Mouse (Mus musculus): ENCODE data around the gene Oasl1. TPM values are rescaled to one million over a fixed set of nuclear protein-coding genes. Genes with fewer than 3 reads are reported as not detected.

Oasl1 gene
- polyA plus RNA-seq, 1 experiment from 2014 or later, result 0.46 TPM

- ATAC-seq (ENCODE audit: insufficient number of reproducible peaks, low FRiP score), result no peak
- Histone ChIP-seq H3K36me3 (peaks cover 48% of the 10 kb centered on the region), H3K4me3 (no peak overlapping the region), H3K9me3 (replicated peaks) (no peaks in the 10 kb centered on the region), H3K4me1 (replicated peaks) (peaks cover 15% of the 10 kb centered on the region; the same call in 1 of the 2 replicates), H3K27ac (ENCODE audit: poor library complexity, severe bottlenecking) (no peak overlapping the region), H3K4me2 (no peak overlapping the region), H3K27me3 (replicated peaks) (no peaks in the 10 kb centered on the region), H3K9ac (no peak overlapping the region)
- WGBS, result 84% methylated on average over 9 of the region's 9 CpGs
Measured at GRCm38 (mm10) chr5:114949812-114950211, 26.8 kb downstream of the Oasl1 start.

GRCm38 (mm10) chr5:114950669-114951068 lies 27.6 kb downstream of the Oasl1 start:
- Histone ChIP-seq H3K9ac (no peak overlapping the region), H3K4me2 (no peak overlapping the region), H3K4me1 (replicated peaks) (peaks cover 15% of the 10 kb centered on the region; the same call in 1 of the 2 replicates), H3K9me3 (replicated peaks) (no peaks in the 10 kb centered on the region), H3K36me3 (peaks cover 44% of the 10 kb centered on the region), H3K27ac (ENCODE audit: poor library complexity, severe bottlenecking) (no peak overlapping the region), H3K4me3 (no peak overlapping the region), H3K27me3 (replicated peaks) (no peaks in the 10 kb centered on the region)
- ATAC-seq (ENCODE audit: insufficient number of reproducible peaks, low FRiP score), result 0 out of 2 replicates have a peak, but pooled peaks have one; percentile 12
- WGBS, result 61% methylated on average over 12 of the region's 12 CpGs

- Histone ChIP-seq H3K4me3 (no peak overlapping the region), H3K36me3 (peaks cover 37% of the 10 kb centered on the region), H3K27ac (ENCODE audit: poor library complexity, severe bottlenecking) (no peak overlapping the region), H3K9me3 (replicated peaks) (no peaks in the 10 kb centered on the region), H3K4me2 (no peak overlapping the region), H3K9ac (no peak overlapping the region), H3K4me1 (replicated peaks) (peaks cover 15% of the 10 kb centered on the region; the same call in 1 of the 2 replicates), H3K27me3 (replicated peaks) (no peaks in the 10 kb centered on the region)
- 79% methylated on average over 21 of the region's 21 CpGs for WGBS
- no peak for ATAC-seq (ENCODE audit: insufficient number of reproducible peaks, low FRiP score)
Measured at GRCm38 (mm10) chr5:114951279-114951880, 28.3 kb downstream of the Oasl1 start.

GRCm38 (mm10) chr5:114953326-114953725 lies 30.3 kb downstream of the Oasl1 start:
- Histone ChIP-seq H3K27ac (ENCODE audit: poor library complexity, severe bottlenecking) (no peak overlapping the region), H3K9ac (no peak overlapping the region), H3K4me2 (no peak overlapping the region), H3K36me3 (peaks cover 17% of the 10 kb centered on the region), H3K4me3 (no peak overlapping the region), H3K27me3 (replicated peaks) (no peaks in the 10 kb centered on the region), H3K9me3 (replicated peaks) (no peaks in the 10 kb centered on the region), H3K4me1 (replicated peaks) (peaks cover 15% of the 10 kb centered on the region; the same call in 1 of the 2 replicates)
- ATAC-seq (ENCODE audit: insufficient number of reproducible peaks, low FRiP score), result no peak
- 78% methylated on average over 14 of the region's 14 CpGs for WGBS

- no peak for ATAC-seq (ENCODE audit: insufficient number of reproducible peaks, low FRiP score)
- Histone ChIP-seq H3K27me3 (replicated peaks) (0 out of 2 replicates have a peak, but pooled peaks cover 7% of the 10 kb centered on the region), H3K4me3 (no peak overlapping the region), H3K36me3 (no peaks in the 10 kb centered on the region), H3K4me2 (no peak overlapping the region), H3K27ac (ENCODE audit: poor library complexity, severe bottlenecking) (no peak overlapping the region), H3K9ac (no peak overlapping the region), H3K4me1 (replicated peaks) (0 out of 2 replicates have a peak, but pooled peaks cover 2% of the 10 kb centered on the region), H3K9me3 (replicated peaks) (no peaks in the 10 kb centered on the region; the same call in 1 of the 2 replicates)
- WGBS, result 82% methylated on average over 5 of the region's 5 CpGs
Measured at GRCm38 (mm10) chr5:114958069-114958468, 35.0 kb downstream of the Oasl1 start.

GRCm38 (mm10) chr5:114961590-114962360 lies 38.7 kb downstream of the Oasl1 start:
- Histone ChIP-seq H3K27ac (ENCODE audit: poor library complexity, severe bottlenecking) (no peak overlapping the region), H3K36me3 (no peaks in the 10 kb centered on the region), H3K9ac (no peak overlapping the region), H3K9me3 (replicated peaks) (no peaks in the 10 kb centered on the region; the same call in 1 of the 2 replicates), H3K4me2 (no peak overlapping the region), H3K27me3 (replicated peaks) (peaks cover 11% of the 10 kb centered on the region; the same call in 1 of the 2 replicates), H3K4me1 (replicated peaks) (peaks cover 21% of the 10 kb centered on the region), H3K4me3 (no peak overlapping the region)
- no peak for ATAC-seq (ENCODE audit: insufficient number of reproducible peaks, low FRiP score)
- WGBS, result 52% methylated on average over 4 of the region's 4 CpGs

GRCm38 (mm10) chr5:114964315-114964966 lies 41.4 kb downstream of the Oasl1 start:
- H3K4me2 ChIP-seq, result peak overlapping the region; percentile 23; the same call in 1 of the 2 replicates
- peak overlapping the region; percentile 29; the same call in 1 of the 2 replicates for H3K9ac ChIP-seq
- 48% methylated on average over 7 of the region's 7 CpGs for WGBS
- peak; percentile 51; the same call in 1 of the 2 replicates for ATAC-seq (ENCODE audit: insufficient number of reproducible peaks, low FRiP score)
- H3K4me1 ChIP-seq (replicated peaks), result peaks cover 27% of the 10 kb centered on the region
- no peak overlapping the region for H3K27ac ChIP-seq (ENCODE audit: poor library complexity, severe bottlenecking)
- H3K9me3 ChIP-seq (replicated peaks), result no peaks in the 10 kb centered on the region; the same call in 1 of the 2 replicates
- peaks cover 38% of the 10 kb centered on the region for H3K27me3 ChIP-seq (replicated peaks)
- no peak overlapping the region for H3K4me3 ChIP-seq
- no peaks in the 10 kb centered on the region for H3K36me3 ChIP-seq

- Histone ChIP-seq H3K27me3 (replicated peaks) (peaks cover 46% of the 10 kb centered on the region), H3K4me1 (replicated peaks) (peaks cover 27% of the 10 kb centered on the region), H3K27ac (ENCODE audit: poor library complexity, severe bottlenecking) (no peak overlapping the region), H3K4me3 (no peak overlapping the region), H3K36me3 (no peaks in the 10 kb centered on the region), H3K9me3 (replicated peaks) (no peaks in the 10 kb centered on the region), H3K9ac (no peak overlapping the region), H3K4me2 (no peak overlapping the region; the same call in 1 of the 2 replicates)
- 48% methylated on average over 17 of the region's 17 CpGs for WGBS
- ATAC-seq (ENCODE audit: insufficient number of reproducible peaks, low FRiP score), result no peak
Measured at GRCm38 (mm10) chr5:114964967-114965898, 42.2 kb downstream of the Oasl1 start.

- Histone ChIP-seq H3K4me3 (no peak overlapping the region), H3K9me3 (replicated peaks) (no peaks in the 10 kb centered on the region), H3K36me3 (no peaks in the 10 kb centered on the region), H3K9ac (no peak overlapping the region), H3K4me2 (no peak overlapping the region), H3K4me1 (replicated peaks) (peaks cover 25% of the 10 kb centered on the region), H3K27ac (ENCODE audit: poor library complexity, severe bottlenecking) (no peak overlapping the region), H3K27me3 (replicated peaks) (peaks cover 47% of the 10 kb centered on the region)
- ATAC-seq (ENCODE audit: insufficient number of reproducible peaks, low FRiP score), result no peak
- WGBS, result 25% methylated on average over 14 of the region's 14 CpGs
Measured at GRCm38 (mm10) chr5:114967523-114968268, 44.7 kb downstream of the Oasl1 start.

GRCm38 (mm10) chr5:114968651-114969050 lies 45.6 kb downstream of the Oasl1 start:
- no peak for ATAC-seq (ENCODE audit: insufficient number of reproducible peaks, low FRiP score)
- no peak overlapping the region for H3K9ac ChIP-seq
- H3K36me3 ChIP-seq, result no peaks in the 10 kb centered on the region
- H3K27ac ChIP-seq (ENCODE audit: poor library complexity, severe bottlenecking), result no peak overlapping the region
- H3K4me1 ChIP-seq (replicated peaks), result peaks cover 25% of the 10 kb centered on the region
- 32% methylated on average over 7 of the region's 7 CpGs for WGBS
- H3K4me2 ChIP-seq, result no peak overlapping the region
- H3K27me3 ChIP-seq (replicated peaks), result peaks cover 45% of the 10 kb centered on the region
- H3K9me3 ChIP-seq (replicated peaks), result no peaks in the 10 kb centered on the region
- no peak overlapping the region for H3K4me3 ChIP-seq

All from heart, embryonic 12.5 days (tissue).